In the genomic region with DNA sequence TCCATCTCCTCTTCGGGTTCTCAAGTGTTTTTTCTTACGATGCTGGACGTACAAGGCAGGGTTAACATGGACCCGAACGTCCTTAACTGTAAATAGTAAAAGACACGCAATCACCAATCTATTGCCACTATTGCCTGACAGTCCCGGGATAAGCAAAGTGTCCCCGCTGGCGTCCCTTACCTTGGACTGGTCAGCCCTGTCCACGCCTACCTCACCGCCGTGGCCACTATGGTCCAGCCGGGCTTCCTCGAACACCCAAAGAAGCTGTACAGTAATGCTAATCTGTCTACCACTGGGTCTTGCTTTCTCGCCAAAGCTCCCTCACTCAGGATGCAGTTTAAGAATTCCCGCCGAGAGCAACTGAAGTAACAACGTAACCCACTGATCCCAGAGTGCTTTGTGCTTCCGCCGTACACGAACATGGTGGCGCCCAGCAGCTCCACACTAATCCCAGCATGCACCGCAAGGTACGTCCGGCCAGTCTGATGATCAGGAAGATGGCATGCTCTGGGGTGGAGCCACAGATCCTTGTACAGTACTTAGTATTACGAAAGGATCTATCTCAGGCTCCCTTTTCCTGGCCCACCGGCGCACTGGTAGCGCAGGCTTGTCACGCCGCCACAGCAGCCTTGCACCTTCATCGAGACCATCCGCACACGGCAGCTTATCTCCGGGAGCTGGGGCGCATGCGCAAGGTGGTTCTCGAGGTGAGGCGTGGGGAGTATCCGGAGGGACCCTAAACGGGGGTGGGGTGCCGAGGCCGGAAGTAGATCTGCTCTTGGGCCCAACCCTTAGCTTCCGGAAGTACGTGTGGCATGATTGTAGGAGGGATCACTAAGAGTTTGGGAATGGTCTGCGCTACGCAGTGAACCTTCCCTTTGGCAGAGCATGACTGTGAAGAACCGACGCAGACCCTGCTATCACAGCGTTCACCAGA, we compare ENCODE assay signal across 8 mouse cellular contexts. TPM values are rescaled to one million over a fixed set of nuclear protein-coding genes. Genes with fewer than 3 reads are reported as not detected.
A peak's percentile ranks its signal among the peaks of the same experiment; 100 is the strongest.
DNase-seq lines count a peak whose midpoint lies in the region; ATAC-seq lines count a peak whose summit lies in the region.

Ptrhd1 (plus strand) TSS at position 456 of the 937 bp plus-strand sequence.
Cenpo (minus strand) TSS at position 723 of the 937 bp plus-strand sequence.

- peak within 1 kb of the TSS; percentile 63 for H3K9ac ChIP-seq in intestine, embryonic 14.5 days (ENCODE audit: low read length)

- under 1% methylated on average over 50 of the region's 50 CpGs for whole genome bisulfite sequencing in intestine, embryonic 14.5 days

- no peaks in the 10 kb centered on the region for H3K27me3 ChIP-seq in intestine, embryonic 14.5 days (replicated peaks; ENCODE audit: control insufficient read depth, insufficient read depth, low read length)

- H3K4me3 ChIP-seq in intestine, embryonic 14.5 days (ENCODE audit: low read depth, low read length) = peak within 1 kb of the TSS; percentile 57

- peak within 1 kb of the TSS; percentile 57 for H3K4me2 ChIP-seq in intestine, embryonic 14.5 days (ENCODE audit: low read length)

- H3K27ac ChIP-seq in intestine, embryonic 14.5 days (ENCODE audit: low read depth) = peak within 1 kb of the TSS; percentile 92

- H3K36me3 ChIP-seq in intestine, embryonic 14.5 days (ENCODE audit: control insufficient read depth, insufficient read depth, low read length) = peaks cover 20% of the 10 kb centered on the region; the same call in 1 of the 2 replicates

- DNase-seq in adrenal gland, adult 18-20 months (ENCODE audit: low spot score in 2 of 2) = peak; percentile 88 to 93
- peak; percentile 96 for DNase-seq in embryo, embryonic 11 days
- DNase-seq in gastrocnemius, postnatal 25 days = peak; percentile 94
- peak; percentile 99 for DNase-seq in intestine, embryonic 14.5 days (ENCODE audit: low spot score)
- DNase-seq in left cerebral cortex, postnatal 14 days (ENCODE audit: low spot score in 2 of 2) = peak; percentile 94 to 97
- DNase-seq in mesoderm, embryonic 11.5 days (ENCODE audit: low read depth, low spot score) = peak; percentile 96
- DNase-seq in right cerebral cortex, postnatal 36 days (ENCODE audit: low spot score in 2 of 2) = peak; percentile 96 to 97
- peak; percentile 98 for DNase-seq in yolk sac, embryonic 10.5 days (ENCODE audit: low spot score)

- intact Hi-C loops in left cerebral cortex, postnatal 14 days (cut with DNase I) = no loop called here

- ATAC-seq in intestine, embryonic 14.5 days (replicated peaks; ENCODE audit: low FRiP score, low TSS enrichment, low read depth) = peak; percentile 99

- H3K9me3 ChIP-seq in intestine, embryonic 14.5 days (ENCODE audit: control insufficient read depth, low read length) = no peaks in the 10 kb centered on the region

- peaks cover 8% of the 10 kb centered on the region for H3K4me1 ChIP-seq in intestine, embryonic 14.5 days (replicated peaks; ENCODE audit: control insufficient read depth, insufficient read depth, low read length)

RNA-seq across cellular contexts. Expression of gene Ptrhd1, which starts in this region (rescaled TPM):
- 1 to 10 TPM; 7.8 to 8.0 TPM for total RNA-seq in adrenal gland, adult 18-20 months (2021)
- total RNA-seq in gastrocnemius, postnatal 25 days (2021) = 1 to 10 TPM; 4.0 to 4.5 TPM
- 6.7 and 7.6 TPM in 2 replicates for polyA plus RNA-seq in intestine, embryonic 14.5 days (2014; fragmentation: Nextera tagmentation; extraction: Ambion mirVana)
- 10 to 100 TPM in 1 of 2 experiments, 1 to 10 TPM in 1; 9.2 to 10.3 TPM for total RNA-seq in left cerebral cortex, postnatal 14 days (2021)

RNA-seq across cellular contexts. Expression of gene Cenpo, which starts in this region (rescaled TPM):
- 1 to 10 TPM; 6.8 to 8.9 TPM for total RNA-seq in adrenal gland, adult 18-20 months (2021)
- total RNA-seq in gastrocnemius, postnatal 25 days (2021) = 1 to 10 TPM; 1.5 to 1.8 TPM
- polyA plus RNA-seq in intestine, embryonic 14.5 days (2014; fragmentation: Nextera tagmentation; extraction: Ambion mirVana) = 13.3 and 14.0 TPM in 2 replicates
- 1 to 10 TPM; 3.5 to 4.8 TPM for total RNA-seq in left cerebral cortex, postnatal 14 days (2021)

Comparison
In these comparisons a context has a peak if more than half of its experiments do, and no peak if none do; other contexts are left out.
1. Peak in every context shown above with its lines: DNase-seq, ATAC-seq, H3K4me3 ChIP-seq and H3K27ac ChIP-seq.